Mouse (Mus musculus) hindbrain, embryonic 10.5 days (tissue): Measurements from ENCODE around the gene Shmt2. TPM values are rescaled to one million over a fixed set of nuclear protein-coding genes. Genes with fewer than 3 reads are reported as not detected.

Source experiments
- DNase-seq: peaks from one replicate; pipeline ENCODE4 v3.0.0-alpha.2; 2017; ENCODE audit warnings: low spot score
- H3K27ac ChIP-seq: fragments of 300-500 bp; sonication (generic); 2 replicates; pipeline ENCODE4 v1.5.1; 2016; ENCODE audit warnings: mild to moderate bottlenecking, moderate library complexity
- H3K27me3 ChIP-seq: fragments of 300-500 bp; sonication (generic); 2 replicates; pipeline ENCODE4 v1.6.1; 2016; ENCODE audit warnings: mild to moderate bottlenecking; ENCODE audit not compliant: poor library complexity, insufficient read depth, severe bottlenecking
- H3K36me3 ChIP-seq: fragments of 300-500 bp; sonication (generic); 2 replicates; pipeline ENCODE4 v1.6.1; 2016; ENCODE audit warnings: mild to moderate bottlenecking, moderate library complexity
- H3K4me1 ChIP-seq: fragments of 300-500 bp; sonication (generic); replicated peaks from 2 replicates; pipeline ENCODE4 v1.6.1; 2016; ENCODE audit warnings: mild to moderate bottlenecking
- H3K4me3 ChIP-seq: fragments of 300-500 bp; sonication (generic); 2 replicates; pipeline ENCODE4 v1.5.1; 2016; ENCODE audit warnings: mild to moderate bottlenecking, moderate library complexity
- H3K9me3 ChIP-seq: fragments of 300-500 bp; sonication (generic); 2 replicates; pipeline ENCODE4 v1.6.1; 2016; ENCODE audit warnings: mild to moderate bottlenecking, moderate library complexity
- WGBS: fragments of 180-500 bp; shearing (Covaris S2); methylation state at CpG from one replicate; pipeline ENCODE4 v1.1.7; 2016; 5-methylcytosine and 5-hydroxymethylcytosine counted together
- polyA plus RNA-seq: library from polyadenylated mRNA; unstranded; fragments of >200 nt; fragmentation: Nextera tagmentation; extraction: Ambion mirVana; gene quantifications from 2 replicates; pipeline ENCODE4 v1.2.1, GENCODE M21; 2016

Gene Shmt2
- 103 and 118 TPM in 2 replicates for polyA plus RNA-seq

GRCm38 (mm10) chr10:127522088-127522581 lies at the start of gene Shmt2:
Gene Shmt2, minus strand, starts transcription at chr10:127522444.
- Histone ChIP-seq H3K27ac (peak within 1 kb of the TSS; percentile 89), H3K9me3 (0 out of 2 replicates have a peak, but pooled peaks cover 5% of the 10 kb centered on the region), H3K36me3 (peaks cover 38% of the 10 kb centered on the region), H3K4me3 (peak within 1 kb of the TSS; percentile 67), H3K27me3 (peaks cover 83% of the 10 kb centered on the region), H3K4me1 (peaks cover 77% of the 10 kb centered on the region)
- under 1% methylated on average over 21 of the region's 21 CpGs for WGBS
- peak; percentile 89 for DNase-seq

GRCm38 (mm10) chr10:127570937-127571641 lies 48.8 kb upstream of the Shmt2 start:
- H3K27me3 ChIP-seq = no peaks in the 10 kb centered on the region
- no peaks in the 10 kb centered on the region for H3K9me3 ChIP-seq
- H3K36me3 ChIP-seq = peaks cover 91% of the 10 kb centered on the region
- WGBS = 91% methylated on average over 17 of the region's 17 CpGs
- H3K4me1 ChIP-seq = no peaks in the 10 kb centered on the region
- H3K27ac ChIP-seq = no peak overlapping the region
- H3K4me3 ChIP-seq = no peak overlapping the region
- DNase-seq = no peak

- Histone ChIP-seq H3K36me3 (peaks cover 90% of the 10 kb centered on the region), H3K4me3 (no peak overlapping the region), H3K27me3 (no peaks in the 10 kb centered on the region), H3K9me3 (no peaks in the 10 kb centered on the region), H3K27ac (no peak overlapping the region), H3K4me1 (no peaks in the 10 kb centered on the region)
- no peak for DNase-seq
- 85% methylated on average over 6 of the region's 6 CpGs for WGBS
Observed at GRCm38 (mm10) chr10:127570384-127570783, 48.1 kb upstream of the Shmt2 start.

GRCm38 (mm10) chr10:127569450-127569849 lies 47.2 kb upstream of the Shmt2 start:
- peak; percentile 76 for DNase-seq
- H3K27ac ChIP-seq = no peak overlapping the region
- WGBS = 44% methylated on average over 3 of the region's 3 CpGs
- H3K36me3 ChIP-seq = peaks cover 87% of the 10 kb centered on the region
- no peak overlapping the region for H3K4me3 ChIP-seq
- 0 out of 2 replicates have a peak, but pooled peaks cover 2% of the 10 kb centered on the region for H3K4me1 ChIP-seq
- no peaks in the 10 kb centered on the region for H3K9me3 ChIP-seq
- H3K27me3 ChIP-seq = no peaks in the 10 kb centered on the region

GRCm38 (mm10) chr10:127566553-127567326 lies 44.5 kb upstream of the Shmt2 start:
- H3K4me3 ChIP-seq = no peak overlapping the region
- H3K27me3 ChIP-seq = no peaks in the 10 kb centered on the region
- DNase-seq = no peak
- no peaks in the 10 kb centered on the region for H3K9me3 ChIP-seq
- peaks cover 87% of the 10 kb centered on the region for H3K36me3 ChIP-seq
- H3K4me1 ChIP-seq = 0 out of 2 replicates have a peak, but pooled peaks cover 6% of the 10 kb centered on the region
- no peak overlapping the region for H3K27ac ChIP-seq
- WGBS = 94% methylated on average over 28 of the region's 28 CpGs

GRCm38 (mm10) chr10:127564301-127564700 lies 42.1 kb upstream of the Shmt2 start:
- 60% methylated on average over 13 of the region's 13 CpGs for WGBS
- peaks cover 93% of the 10 kb centered on the region for H3K36me3 ChIP-seq
- H3K9me3 ChIP-seq = no peaks in the 10 kb centered on the region
- peak; percentile 19 for DNase-seq
- H3K4me1 ChIP-seq = 0 out of 2 replicates have a peak, but pooled peaks cover 6% of the 10 kb centered on the region
- H3K27me3 ChIP-seq = no peaks in the 10 kb centered on the region
- no peak overlapping the region for H3K27ac ChIP-seq
- H3K4me3 ChIP-seq = no peak overlapping the region

GRCm38 (mm10) chr10:127563840-127564239 lies 41.6 kb upstream of the Shmt2 start:
- peaks cover 93% of the 10 kb centered on the region for H3K36me3 ChIP-seq
- WGBS = 76% methylated on average over 8 of the region's 8 CpGs
- H3K4me1 ChIP-seq = 0 out of 2 replicates have a peak, but pooled peaks cover 6% of the 10 kb centered on the region
- no peak for DNase-seq
- no peaks in the 10 kb centered on the region for H3K9me3 ChIP-seq
- 0 out of 2 replicates have a peak overlapping the region, but pooled peaks have one; percentile 41 for H3K27ac ChIP-seq
- H3K4me3 ChIP-seq = no peak overlapping the region
- H3K27me3 ChIP-seq = no peaks in the 10 kb centered on the region

- no peaks in the 10 kb centered on the region for H3K27me3 ChIP-seq
- peaks cover 96% of the 10 kb centered on the region for H3K36me3 ChIP-seq
- DNase-seq = no peak
- no peak overlapping the region for H3K4me3 ChIP-seq
- H3K9me3 ChIP-seq = no peaks in the 10 kb centered on the region; the same call in 1 of the 2 replicates
- no peak overlapping the region for H3K27ac ChIP-seq
- H3K4me1 ChIP-seq = 0 out of 2 replicates have a peak, but pooled peaks cover 6% of the 10 kb centered on the region
Observed at GRCm38 (mm10) chr10:127561145-127561544, 38.9 kb upstream of the Shmt2 start.

- DNase-seq = no peak
- Histone ChIP-seq H3K4me1 (no peaks in the 10 kb centered on the region; the same call in 1 of the 2 replicates), H3K27me3 (no peaks in the 10 kb centered on the region), H3K4me3 (no peak overlapping the region), H3K9me3 (no peaks in the 10 kb centered on the region; the same call in 1 of the 2 replicates), H3K36me3 (peaks cover 100% of the 10 kb centered on the region), H3K27ac (no peak overlapping the region)
- WGBS = 93% methylated on average over 13 of the region's 13 CpGs
Observed at GRCm38 (mm10) chr10:127557397-127557796, 35.2 kb upstream of the Shmt2 start.

GRCm38 (mm10) chr10:127555703-127556102 lies 33.5 kb upstream of the Shmt2 start:
- DNase-seq = peak; percentile 55
- WGBS = 75% methylated on average over 18 of the region's 18 CpGs
- peaks cover 100% of the 10 kb centered on the region for H3K36me3 ChIP-seq

GRCm38 (mm10) chr10:127549892-127550291 lies 27.6 kb upstream of the Shmt2 start:
- Histone ChIP-seq H3K27ac (no peak overlapping the region), H3K4me1 (no peaks in the 10 kb centered on the region), H3K9me3 (no peaks in the 10 kb centered on the region), H3K4me3 (no peak overlapping the region), H3K36me3 (peaks cover 99% of the 10 kb centered on the region), H3K27me3 (no peaks in the 10 kb centered on the region)
- 90% methylated on average over 17 of the region's 17 CpGs for WGBS
- no peak for DNase-seq

More at GRCm38 (mm10) chr10:127555703-127556102, 33.5 kb upstream of the Shmt2 start:
- no peaks in the 10 kb centered on the region for H3K27me3 ChIP-seq
- H3K27ac ChIP-seq = no peak overlapping the region
- H3K4me3 ChIP-seq = no peak overlapping the region
- H3K9me3 ChIP-seq = no peaks in the 10 kb centered on the region; the same call in 1 of the 2 replicates
- H3K4me1 ChIP-seq = no peaks in the 10 kb centered on the region; the same call in 1 of the 2 replicates

GRCm38 (mm10) chr10:127548236-127548635 lies 26.0 kb upstream of the Shmt2 start:
- Histone ChIP-seq H3K36me3 (peaks cover 99% of the 10 kb centered on the region), H3K4me3 (no peak overlapping the region), H3K27ac (no peak overlapping the region), H3K4me1 (peaks cover under 1% of the 10 kb centered on the region; the same call in 1 of the 2 replicates), H3K9me3 (no peaks in the 10 kb centered on the region), H3K27me3 (no peaks in the 10 kb centered on the region)
- 95% methylated on average over 15 of the region's 15 CpGs for WGBS
- no peak for DNase-seq
